In the genomic region with DNA sequence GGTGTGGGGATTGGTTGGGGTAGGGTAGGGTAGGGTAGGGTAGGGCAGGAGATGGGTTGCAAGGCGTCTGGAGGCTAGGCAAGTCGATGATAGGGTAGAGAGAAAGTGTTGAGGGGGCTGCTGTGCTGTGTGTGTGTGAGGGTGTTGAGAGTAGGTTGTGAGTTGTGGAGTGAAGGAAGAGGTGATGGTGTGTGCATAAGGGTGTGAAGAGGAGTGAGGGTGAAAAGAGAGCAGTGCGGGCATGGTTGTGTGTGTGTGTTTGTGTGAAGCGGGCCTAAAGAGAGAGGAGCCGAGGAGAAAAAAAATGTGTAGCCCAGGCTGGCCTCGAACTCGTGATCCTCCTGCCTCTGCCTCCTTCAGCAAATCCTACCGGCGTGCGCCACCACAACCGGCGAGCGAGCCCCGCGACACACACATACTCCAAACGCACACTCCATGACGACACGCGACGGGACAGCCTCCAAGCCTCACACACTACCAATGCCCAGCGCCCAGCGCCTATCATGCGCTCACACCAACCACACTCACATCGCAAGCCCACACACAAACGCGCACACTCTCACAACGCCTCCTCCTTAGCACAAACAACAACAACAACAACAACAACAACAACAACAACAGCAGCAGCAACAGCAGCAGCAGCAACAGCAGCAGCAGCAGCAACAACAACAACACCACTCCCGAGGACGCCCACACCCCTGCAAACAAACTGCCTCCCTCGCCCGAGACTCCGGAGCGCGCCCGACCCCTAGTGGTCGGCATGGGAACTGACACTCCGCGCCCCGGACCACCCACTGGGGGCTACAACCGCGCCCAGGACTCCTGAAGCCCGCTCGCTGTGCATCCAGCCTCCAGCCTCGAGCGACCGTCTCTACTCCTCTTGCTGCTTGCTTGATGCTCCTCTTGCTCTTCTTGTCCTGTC, we compare ENCODE assay signal across 8 mouse cellular contexts. TPM values are rescaled to one million over a fixed set of nuclear protein-coding genes. Genes with fewer than 3 reads are reported as not detected.
DNase-seq lines count a peak whose midpoint lies in the region; ATAC-seq lines count a peak whose summit lies in the region.

No protein-coding gene starts in this region.

- DNase-seq in adipocyte (ENCODE audit: low spot score), result peak; percentile 93
- peak; percentile 95 for DNase-seq in embryo, embryonic 10 days (ENCODE audit: low spot score)
- peak; percentile 98 for DNase-seq in gastrocnemius, postnatal 10 days
- DNase-seq in induced T-regulatory cell, adult 2 months (ENCODE audit: low read depth), result peak; percentile 95
- peak; percentile 95 to 98 for DNase-seq in left cerebral cortex, postnatal 10 days (ENCODE audit: extremely low spot score in 1 of 2, low spot score in 2 of 2)
- DNase-seq in right cerebral cortex, postnatal 25 days, result peak; percentile 100
- DNase-seq in urinary bladder, postnatal 4 days (ENCODE audit: low spot score in 2 of 2), result peak; percentile 94 to 98

- peak; percentile 95 for ATAC-seq in megakaryocyte-erythroid progenitor cell, adult 5-6 weeks (replicated peaks; ENCODE audit: low FRiP score, low TSS enrichment, poor library complexity, severe bottlenecking)

- intact Hi-C loops in left cerebral cortex, postnatal 10 days (cut with DNase I), result no loop called here

RNA-seq across cellular contexts. Expression of a gene that starts 55.6 kb away (rescaled TPM):
- total RNA-seq in gastrocnemius, postnatal 10 days (2021), result 10 to 100 TPM; 19.6 to 26.5 TPM
- 10 to 100 TPM; 18.8 to 19.7 TPM for total RNA-seq in left cerebral cortex, postnatal 10 days (2021)
- 284 and 385 TPM in 2 replicates for total RNA-seq in megakaryocyte-erythroid progenitor cell, adult 5-6 weeks (2014; fragmentation: Nextera tagmentation)
- 203 and 340 TPM in 2 replicates for total RNA-seq in megakaryocyte-erythroid progenitor cell, adult 5-6 weeks (2017)

Comparison
In these comparisons a context has a peak if more than half of its experiments do, and no peak if none do; other contexts are left out.
1. Peak in every context shown above with its lines: DNase-seq and ATAC-seq.
2. RNA of a gene that starts 55.6 kb away (total RNA-seq): 203 to 385 TPM in megakaryocyte-erythroid progenitor cell, adult 5-6 weeks; 19.6 to 26.5 TPM in gastrocnemius, postnatal 10 days and 18.8 to 19.7 TPM in left cerebral cortex, postnatal 10 days; every median in the first group is over 4 times any median in the second.